Mouse (Mus musculus): ENCODE results near the gene Olfr984. TPM values are rescaled to one million over a fixed set of nuclear protein-coding genes. Genes with fewer than 3 reads are reported as not detected.

Gene Olfr984
- polyA plus RNA-seq, 1 experiment from 2014 or later, result not detected

GRCm38 (mm10) chr9:40094769-40095168, 19.2 kb downstream of the Olfr984 start:
- no peak for ATAC-seq (ENCODE audit: low FRiP score, low TSS enrichment)
- Histone ChIP-seq H3K4me2 (ENCODE audit: low read length) (no peak overlapping the region), H3K9me3 (ENCODE audit: control insufficient read depth, low read length) (no peaks in the 10 kb centered on the region), H3K36me3 (ENCODE audit: control insufficient read depth, insufficient read depth, low read length) (no peaks in the 10 kb centered on the region), H3K9ac (replicated peaks; ENCODE audit: low read length) (no peak overlapping the region), H3K4me1 (ENCODE audit: control insufficient read depth, insufficient read depth, low read length) (no peaks in the 10 kb centered on the region), H3K27me3 (ENCODE audit: control insufficient read depth, insufficient read depth, low read length) (no peaks in the 10 kb centered on the region), H3K4me3 (replicated peaks; ENCODE audit: low read depth, low read length) (no peak overlapping the region), H3K27ac (replicated peaks; ENCODE audit: low read depth, low read length) (no peak overlapping the region)
- DNase-seq, result no peak
- 67% methylated on average over 3 of the region's 3 CpGs for WGBS

DNA sequence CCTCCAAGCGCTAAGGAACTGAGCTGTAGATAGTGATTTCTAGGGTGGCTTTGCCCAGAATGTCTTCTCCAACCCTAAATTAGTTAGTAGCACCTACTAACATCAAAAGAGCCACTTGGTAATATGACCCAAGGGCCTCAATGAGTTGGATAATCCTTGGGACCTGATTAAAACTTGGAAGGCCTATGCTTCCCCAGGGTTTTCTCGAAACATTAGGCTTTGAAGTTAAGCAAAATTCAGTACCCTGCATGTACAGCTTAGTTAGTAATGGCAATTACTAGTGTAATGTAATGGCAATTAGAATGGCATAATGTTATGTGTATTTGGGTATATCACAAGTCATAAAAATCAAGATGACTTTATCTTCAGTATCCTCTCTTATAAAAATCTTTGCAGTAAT, 20.5 kb downstream of the Olfr984 start, which contains the start of gene Olfr983:
TSS of gene Olfr983 (minus strand) at position 101 of the 400 bp plus-strand sequence.
- no peak within 1 kb of the TSS for H3K4me3 ChIP-seq (replicated peaks; ENCODE audit: low read depth, low read length)
- H3K27me3 ChIP-seq (ENCODE audit: control insufficient read depth, insufficient read depth, low read length), result no peaks in the 10 kb centered on the region
- no peak within 1 kb of the TSS for H3K9ac ChIP-seq (replicated peaks; ENCODE audit: low read length)
- H3K9me3 ChIP-seq (ENCODE audit: control insufficient read depth, low read length), result no peaks in the 10 kb centered on the region
- WGBS, result 89% methylated on average over 2 of the region's 2 CpGs
- no peaks in the 10 kb centered on the region for H3K36me3 ChIP-seq (ENCODE audit: control insufficient read depth, insufficient read depth, low read length)
- no peak within 1 kb of the TSS for H3K4me2 ChIP-seq (ENCODE audit: low read length)
- ATAC-seq (ENCODE audit: low FRiP score, low TSS enrichment) (no peak), DNase-seq (no peak)
- no peaks in the 10 kb centered on the region for H3K4me1 ChIP-seq (ENCODE audit: control insufficient read depth, insufficient read depth, low read length)
- no peak within 1 kb of the TSS for H3K27ac ChIP-seq (replicated peaks; ENCODE audit: low read depth, low read length)

DNA sequence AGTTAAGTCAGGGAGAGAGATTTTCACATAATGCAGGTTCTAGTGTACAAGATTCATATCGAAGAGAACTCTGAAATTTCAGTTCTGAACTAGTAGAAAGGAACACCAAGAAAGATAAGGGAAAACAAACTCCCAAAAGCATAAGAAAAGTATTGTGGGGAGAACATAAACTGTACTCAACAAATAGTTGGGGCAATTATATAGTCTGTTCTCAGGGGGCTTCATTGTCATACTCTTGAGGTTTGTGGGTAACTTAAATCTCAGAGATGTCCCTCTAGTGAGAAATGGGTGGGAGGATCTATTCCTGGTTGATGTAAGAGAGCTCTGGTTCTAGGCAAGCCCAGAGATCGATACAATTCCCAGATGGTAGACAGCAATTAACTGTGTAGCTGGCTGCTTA, 40.5 kb downstream of the Olfr984 start, which contains the start of gene Olfr982:
TSS of gene Olfr982 (plus strand) at position 301 of the 400 bp plus-strand sequence.
- WGBS, result 90% methylated on average over 2 of the region's 2 CpGs

GRCm38 (mm10) chr9:40050138-40050537, 63.9 kb downstream of the Olfr984 start:
- no peak overlapping the region for H3K4me3 ChIP-seq (replicated peaks; ENCODE audit: low read depth, low read length)

More for the DNA sequence above, 40.5 kb downstream of the Olfr984 start, which contains the start of gene Olfr982:
- H3K4me2 ChIP-seq (ENCODE audit: low read length), result no peak within 1 kb of the TSS
- no peak for DNase-seq
- no peak within 1 kb of the TSS for H3K9ac ChIP-seq (replicated peaks; ENCODE audit: low read length)
- H3K4me3 ChIP-seq (replicated peaks; ENCODE audit: low read depth, low read length), result no peak within 1 kb of the TSS
- no peak for ATAC-seq (ENCODE audit: low FRiP score, low TSS enrichment)
- H3K9me3 ChIP-seq (ENCODE audit: control insufficient read depth, low read length), result no peaks in the 10 kb centered on the region
- H3K27ac ChIP-seq (replicated peaks; ENCODE audit: low read depth, low read length), result no peak within 1 kb of the TSS
- no peaks in the 10 kb centered on the region for H3K27me3 ChIP-seq (ENCODE audit: control insufficient read depth, insufficient read depth, low read length)
- H3K36me3 ChIP-seq (ENCODE audit: control insufficient read depth, insufficient read depth, low read length), result no peaks in the 10 kb centered on the region
- no peaks in the 10 kb centered on the region for H3K4me1 ChIP-seq (ENCODE audit: control insufficient read depth, insufficient read depth, low read length)

More at GRCm38 (mm10) chr9:40050138-40050537, 63.9 kb downstream of the Olfr984 start:
- H3K27me3 ChIP-seq (ENCODE audit: control insufficient read depth, insufficient read depth, low read length), result no peaks in the 10 kb centered on the region
- no peak overlapping the region for H3K27ac ChIP-seq (replicated peaks; ENCODE audit: low read depth, low read length)
- H3K36me3 ChIP-seq (ENCODE audit: control insufficient read depth, insufficient read depth, low read length), result no peaks in the 10 kb centered on the region
- ATAC-seq (ENCODE audit: low FRiP score, low TSS enrichment) (no peak), DNase-seq (no peak)
- 93% methylated on average over 19 of the region's 19 CpGs for WGBS
- no peaks in the 10 kb centered on the region for H3K4me1 ChIP-seq (ENCODE audit: control insufficient read depth, insufficient read depth, low read length)
- no peak overlapping the region for H3K4me2 ChIP-seq (ENCODE audit: low read length)
- no peak overlapping the region for H3K9ac ChIP-seq (replicated peaks; ENCODE audit: low read length)
- no peaks in the 10 kb centered on the region for H3K9me3 ChIP-seq (ENCODE audit: control insufficient read depth, low read length)

Other genes starting within 250 kb of the Olfr984 start
- not detected in 2 replicates for gene Olfr972, start 247.8 kb downstream of the Olfr984 start, polyA plus RNA-seq (2014; fragmentation: Nextera tagmentation; extraction: Ambion mirVana)
- gene Olfr229, start 206.9 kb downstream of the Olfr984 start, polyA plus RNA-seq (2014; fragmentation: Nextera tagmentation; extraction: Ambion mirVana), result not detected in 2 replicates
- gene Olfr974, start 176.7 kb downstream of the Olfr984 start, polyA plus RNA-seq (2014; fragmentation: Nextera tagmentation; extraction: Ambion mirVana), result not detected in 2 replicates
- gene Olfr975, start 162.2 kb downstream of the Olfr984 start, polyA plus RNA-seq (2014; fragmentation: Nextera tagmentation; extraction: Ambion mirVana), result not detected in 2 replicates
- gene Olfr976, start 153.1 kb downstream of the Olfr984 start, polyA plus RNA-seq (2014; fragmentation: Nextera tagmentation; extraction: Ambion mirVana), result not detected in 2 replicates
- gene Olfr978, start 122.1 kb downstream of the Olfr984 start, polyA plus RNA-seq (2014; fragmentation: Nextera tagmentation; extraction: Ambion mirVana), result not detected in 2 replicates
- gene Olfr979, start 110.7 kb downstream of the Olfr984 start, polyA plus RNA-seq (2014; fragmentation: Nextera tagmentation; extraction: Ambion mirVana), result not detected in 2 replicates
- gene Olfr980, start 104.6 kb downstream of the Olfr984 start, polyA plus RNA-seq (2014; fragmentation: Nextera tagmentation; extraction: Ambion mirVana), result not detected in 2 replicates
- gene Olfr981, start 92.7 kb downstream of the Olfr984 start, polyA plus RNA-seq (2014; fragmentation: Nextera tagmentation; extraction: Ambion mirVana), result not detected in 2 replicates
- gene Olfr982, start 40.4 kb downstream of the Olfr984 start, polyA plus RNA-seq (2014; fragmentation: Nextera tagmentation; extraction: Ambion mirVana), result not detected in 2 replicates
- not detected in 2 replicates for gene Olfr983, start 20.6 kb downstream of the Olfr984 start, polyA plus RNA-seq (2014; fragmentation: Nextera tagmentation; extraction: Ambion mirVana)
- not detected in 2 replicates for gene Olfr985, start 16.0 kb upstream of the Olfr984 start, polyA plus RNA-seq (2014; fragmentation: Nextera tagmentation; extraction: Ambion mirVana)
- not detected in 2 replicates for gene Tmem225, start 33.9 kb upstream of the Olfr984 start, polyA plus RNA-seq (2014; fragmentation: Nextera tagmentation; extraction: Ambion mirVana)
- gene Olfr986, start 66.7 kb upstream of the Olfr984 start, polyA plus RNA-seq (2014; fragmentation: Nextera tagmentation; extraction: Ambion mirVana), result not detected in 2 replicates
- 11.6 and 11.7 TPM in 2 replicates for gene Zfp202, start 78.1 kb upstream of the Olfr984 start, polyA plus RNA-seq (2014; fragmentation: Nextera tagmentation; extraction: Ambion mirVana)
- 142 and 154 TPM in 2 replicates for gene Scn3b, start 155.0 kb upstream of the Olfr984 start, polyA plus RNA-seq (2014; fragmentation: Nextera tagmentation; extraction: Ambion mirVana)